Mouse (Mus musculus) right cerebral cortex, adult 2 months (tissue): ENCODE measurements around the gene Gm11011.
"Not testable (repeated sequence)": the region's sequence is repeated elsewhere in the genome, so short reads cannot be mapped to it uniquely, and the experiment has no call there.

Experiments used
- DNase-seq, 2 experiments: peaks; one replicate each; pipeline ENCODE4 v3.0.0; 2021 to 2022; ENCODE audit warnings: low spot score in 2 of 2

The Gm11011 gene

GRCm38 (mm10) chr2:169587645-169588044 is at the start of gene Gm11011:
Gene Gm11011, minus strand, starts transcription at chr2:169587745.
- DNase-seq: not testable (repeated sequence)

GRCm38 (mm10) chr2:169636414-169636813 is 48.9 kb upstream of the Gm11011 start:
- no peak for DNase-seq

GRCm38 (mm10) chr2:169635428-169635827 is 47.9 kb upstream of the Gm11011 start:
- no peak for DNase-seq

- no peak for DNase-seq
Observed at GRCm38 (mm10) chr2:169634619-169635382, 47.3 kb upstream of the Gm11011 start.

- no peak for DNase-seq
Observed at GRCm38 (mm10) chr2:169633491-169634289, 46.1 kb upstream of the Gm11011 start.

- peak in 1 of 2 experiments; percentile 16 for DNase-seq
Observed at GRCm38 (mm10) chr2:169632338-169633151, 45.0 kb upstream of the Gm11011 start, which contains the start of gene Tshz2. Gene Tshz2, plus strand, starts transcription at chr2:169633013.

- no peak for DNase-seq
Observed at GRCm38 (mm10) chr2:169630070-169630469, 42.5 kb upstream of the Gm11011 start.

- no peak for DNase-seq
Observed at GRCm38 (mm10) chr2:169621201-169621710, 33.7 kb upstream of the Gm11011 start.

GRCm38 (mm10) chr2:169615998-169616397 is 28.5 kb upstream of the Gm11011 start:
- no peak for DNase-seq

GRCm38 (mm10) chr2:169614683-169615082 is 27.1 kb upstream of the Gm11011 start:
- no peak for DNase-seq

- DNase-seq: no peak
Observed at GRCm38 (mm10) chr2:169611557-169611956, 24.0 kb upstream of the Gm11011 start.

GRCm38 (mm10) chr2:169610882-169611281 is 23.3 kb upstream of the Gm11011 start:
- DNase-seq: no peak

GRCm38 (mm10) chr2:169609956-169610355 is 22.4 kb upstream of the Gm11011 start:
- no peak for DNase-seq

- DNase-seq: no peak
Observed at GRCm38 (mm10) chr2:169607787-169608186, 20.2 kb upstream of the Gm11011 start.

- DNase-seq: peak; percentile 26 to 50
Observed at GRCm38 (mm10) chr2:169606901-169607678, 19.5 kb upstream of the Gm11011 start.

GRCm38 (mm10) chr2:169600163-169600562 is 12.6 kb upstream of the Gm11011 start:
- peak; percentile 72 to 73 for DNase-seq

- DNase-seq: peak; percentile 9 to 11
Observed at GRCm38 (mm10) chr2:169599591-169599990, 12.0 kb upstream of the Gm11011 start.

- no peak for DNase-seq
Observed at GRCm38 (mm10) chr2:169597971-169598370, 10.4 kb upstream of the Gm11011 start.

- DNase-seq: no peak
Observed at GRCm38 (mm10) chr2:169597357-169597756, 9.8 kb upstream of the Gm11011 start.

GRCm38 (mm10) chr2:169593742-169594141 is 6.2 kb upstream of the Gm11011 start:
- DNase-seq: no peak

- DNase-seq: no peak
Observed at GRCm38 (mm10) chr2:169590412-169590811, 2.9 kb upstream of the Gm11011 start.
